In the genomic region with DNA sequence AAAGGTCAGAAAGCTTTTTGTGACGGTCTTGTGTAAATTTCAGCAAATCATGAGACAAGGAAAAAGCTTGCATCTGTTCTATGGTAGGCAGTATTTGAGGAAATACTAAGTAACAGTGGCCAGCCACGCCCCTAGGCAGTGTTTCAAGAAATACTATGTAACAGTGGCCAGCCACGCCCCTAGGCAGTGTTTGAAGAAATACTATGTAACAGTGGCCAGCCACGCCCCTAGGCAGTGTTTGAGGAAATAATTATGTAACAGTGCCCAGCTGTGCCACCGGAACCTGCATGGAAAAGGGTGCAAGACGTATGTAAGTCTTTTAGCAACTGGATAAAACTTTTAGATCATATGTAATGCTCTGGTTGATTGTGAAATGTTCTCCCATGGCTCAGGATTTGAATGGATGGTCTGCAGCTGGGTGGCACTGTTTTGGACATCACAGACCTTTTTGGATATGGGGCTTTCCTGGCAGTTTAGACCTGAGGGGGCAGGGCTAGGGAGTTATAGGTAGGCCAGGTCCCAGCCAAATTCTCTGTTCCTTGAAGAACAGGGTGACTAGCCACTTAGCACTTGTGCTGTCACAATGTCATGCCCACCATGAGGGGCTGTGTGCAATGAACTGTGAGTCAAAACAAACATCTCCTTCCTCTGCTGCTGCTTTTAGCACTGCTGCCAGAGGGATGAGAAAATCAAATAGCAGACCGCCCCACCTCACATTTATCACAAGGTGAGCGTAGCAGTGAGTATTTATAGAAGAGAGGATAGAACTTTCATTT, we compare ENCODE assay signal across 9 mouse cellular contexts. TPM values are rescaled to one million over a fixed set of nuclear protein-coding genes. Genes with fewer than 3 reads are reported as not detected.
DNase-seq lines count a peak whose midpoint lies in the region; ATAC-seq and TF ChIP-seq lines count a peak whose summit lies in the region.
"Had no signal": no experiment of that assay in that cellular context is flagged by ENCODE, and none has a peak within 500 bp of the region (broad histone marks: within the 10 kb centered on the region; RNA-seq: fewer than 3 reads in every experiment).

No protein-coding gene starts in this region.

- no peak overlapping the region for H3K9ac ChIP-seq in lung, embryonic 16.5 days (ENCODE audit: low read length)
- no peak overlapping the region for H3K9ac ChIP-seq in stomach, postnatal 0 days (ENCODE audit: low read length)
- no peak overlapping the region for H3K9ac ChIP-seq in midbrain, embryonic 15.5 days
- H3K9ac ChIP-seq: neural tube, embryonic 12.5 days had no signal

- no peaks in the 10 kb centered on the region for H3K27me3 ChIP-seq in lung, embryonic 16.5 days (ENCODE audit: control insufficient read depth, insufficient read depth, low read depth, low read length)
- no peaks in the 10 kb centered on the region for H3K27me3 ChIP-seq in stomach, postnatal 0 days (ENCODE audit: control insufficient read depth, insufficient read depth, low read length)
- H3K27me3 ChIP-seq in midbrain, embryonic 15.5 days (replicated peaks): no peaks in the 10 kb centered on the region
- H3K27me3 ChIP-seq: neural tube, embryonic 12.5 days had no signal

- H3K4me3 ChIP-seq in lung, embryonic 16.5 days (ENCODE audit: low read length): no peak overlapping the region
- H3K4me3 ChIP-seq in stomach, postnatal 0 days (ENCODE audit: low read depth, low read length): no peak overlapping the region
- no peak overlapping the region for H3K4me3 ChIP-seq in midbrain, embryonic 15.5 days
- H3K4me3 ChIP-seq: neural tube, embryonic 12.5 days had no signal

- intact Hi-C loops in left cerebral cortex, postnatal 25 days (cut with DNase I): no loop called here

- no peak overlapping the region for H3K4me2 ChIP-seq in lung, embryonic 16.5 days (ENCODE audit: low read depth, low read length)
- H3K4me2 ChIP-seq in stomach, postnatal 0 days (replicated peaks; ENCODE audit: low read depth): no peak overlapping the region
- H3K4me2 ChIP-seq in midbrain, embryonic 15.5 days: no peak overlapping the region
- H3K4me2 ChIP-seq: neural tube, embryonic 12.5 days had no signal

- H3K9me3 ChIP-seq in lung, embryonic 16.5 days (ENCODE audit: control insufficient read depth, low read length): no peaks in the 10 kb centered on the region
- no peaks in the 10 kb centered on the region for H3K9me3 ChIP-seq in stomach, postnatal 0 days (ENCODE audit: control insufficient read depth, low read length)
- no peaks in the 10 kb centered on the region for H3K9me3 ChIP-seq in midbrain, embryonic 15.5 days
- H3K9me3 ChIP-seq: neural tube, embryonic 12.5 days had no signal

- H3K27ac ChIP-seq in lung, embryonic 16.5 days (ENCODE audit: low read length): no peak overlapping the region
- peak overlapping the region; percentile 20; the same call in 1 of the 2 replicates for H3K27ac ChIP-seq in stomach, postnatal 0 days (replicated peaks)
- no peak overlapping the region for H3K27ac ChIP-seq in midbrain, embryonic 15.5 days
- H3K27ac ChIP-seq: neural tube, embryonic 12.5 days had no signal

- 50% methylated on average over 8 of the region's 8 CpGs for WGBS in lung, embryonic 16.5 days
- WGBS in stomach, postnatal 0 days: 51% methylated on average over 8 of the region's 8 CpGs
- WGBS in midbrain, embryonic 15.5 days: 80% methylated on average over 8 of the region's 8 CpGs

- H3K36me3 ChIP-seq in lung, embryonic 16.5 days (ENCODE audit: control insufficient read depth, insufficient read depth, low read length): peaks cover 6% of the 10 kb centered on the region; the same call in 1 of the 2 replicates
- no peaks in the 10 kb centered on the region for H3K36me3 ChIP-seq in stomach, postnatal 0 days (ENCODE audit: control insufficient read depth, insufficient read depth, low read length)
- H3K36me3 ChIP-seq in midbrain, embryonic 15.5 days (replicated peaks): peaks cover 34% of the 10 kb centered on the region

- TF ChIP-seq EP300 in stomach, postnatal 0 days (optimal IDR thresholded peaks at IDR 0.05): no peak

- TF ChIP-seq CTCF in stomach, postnatal 0 days (IDR thresholded peaks at IDR 0.05; ENCODE audit: low read depth): peak; percentile 35

- DNase-seq in urinary bladder, adult 18-20 months (ENCODE audit: low spot score in 2 of 2): peak; percentile 12 to 50
- DNase-seq in urinary bladder, postnatal 10 days (ENCODE audit: low spot score): no peak
- DNase-seq in stomach, postnatal 0 days (ENCODE audit: low spot score): peak; percentile 83
- DNase-seq in layer of hippocampus, adult 8-10 months (ENCODE audit: low spot score in 2 of 2): no peak
- DNase-seq in left cerebral cortex, postnatal 25 days (ENCODE audit: low spot score in 2 of 2): no peak

- peaks cover 4% of the 10 kb centered on the region for H3K4me1 ChIP-seq in lung, embryonic 16.5 days (replicated peaks; ENCODE audit: control insufficient read depth, insufficient read depth, low read length)
- no peaks in the 10 kb centered on the region for H3K4me1 ChIP-seq in stomach, postnatal 0 days (replicated peaks; ENCODE audit: control insufficient read depth, insufficient read depth)
- no peaks in the 10 kb centered on the region for H3K4me1 ChIP-seq in midbrain, embryonic 15.5 days
- H3K4me1 ChIP-seq: neural tube, embryonic 12.5 days had no signal

- ATAC-seq in hematopoietic stem cell, adult 5-6 weeks (replicated peaks in 1 of 2; ENCODE audit: insufficient read depth in 1 of 2, low FRiP score in 2 of 2, low TSS enrichment in 1 of 2, low read depth in 1 of 2, poor library complexity in 2 of 2, severe bottlenecking in 2 of 2): peak; percentile 99
- ATAC-seq in lung, embryonic 16.5 days (ENCODE audit: low read depth): peak; percentile 87
- ATAC-seq in stomach, postnatal 0 days (ENCODE audit: low FRiP score, low TSS enrichment): peak; percentile 95
- no peak for ATAC-seq in midbrain, embryonic 15.5 days (replicated peaks)

RNA-seq across cellular contexts. Expression of a gene that starts 56.5 kb away (rescaled TPM):
- total RNA-seq in hematopoietic stem cell, adult 5-6 weeks (2017): 3.5 and 4.2 TPM in 2 replicates
- 2.5 and 2.7 TPM in 2 replicates for polyA plus RNA-seq in lung, embryonic 16.5 days (2015; fragmentation: Nextera tagmentation; extraction: Ambion mirVana)
- 2.4 and 2.7 TPM in 2 replicates for polyA plus RNA-seq in stomach, postnatal 0 days (2015; fragmentation: Nextera tagmentation; extraction: Ambion mirVana)
- 10 to 100 TPM in 1 of 4 experiments, 1 to 10 TPM in 3; 9.1 to 10.8 (median 9.4) TPM for total RNA-seq in layer of hippocampus, adult 8-10 months (2022)
- 10 to 100 TPM in 1 of 2 experiments, 1 to 10 TPM in 1; 9.9 to 10.2 TPM for total RNA-seq in left cerebral cortex, postnatal 25 days (2021)
- polyA plus RNA-seq in midbrain, embryonic 15.5 days (2015; fragmentation: Nextera tagmentation; extraction: Ambion mirVana): 2.3 and 2.6 TPM in 2 replicates

Comparison
In these comparisons a context has a peak if more than half of its experiments do, and no peak if none do; other contexts are left out.
1. DNase-seq: peak in urinary bladder, adult 18-20 months (2 of 2) and stomach, postnatal 0 days (single experiment); none in urinary bladder, postnatal 10 days (single experiment), layer of hippocampus, adult 8-10 months (0 of 2) and left cerebral cortex, postnatal 25 days (0 of 2).